Mouse (Mus musculus) megakaryocyte progenitor cell, adult 5-6 weeks (primary cell): ENCODE measurements around the gene Crk. TPM values are rescaled to one million over a fixed set of nuclear protein-coding genes. Genes with fewer than 3 reads are reported as not detected.

Experiments used
- ATAC-seq: replicated peaks from 2 replicates; pipeline ENCODE4 v1.8.0; 2016; ENCODE audit warnings: mild to moderate bottlenecking, moderate TSS enrichment, inconsistent platforms; ENCODE audit not compliant: poor library complexity
- total RNA-seq, 2 experiments: library from RNA; stranded (forward) in 1 of 2; stranded (reverse) in 1 of 2; fragments of 157-497, 149-512 nt in 1 of 2; fragments of 200-1000 nt in 1 of 2; gene quantifications; 2 replicates each; pipeline versions ENCODE4 v1.2.3 to v1.2.4; 2015 to 2017

Crk gene
- total RNA-seq, 2 experiments from 2014 or later: 28.4 to 32.6 TPM

GRCm38 (mm10) chr11:75655621-75656545 lies 23.2 kb upstream of the Crk start:
- ATAC-seq: no peak

GRCm38 (mm10) chr11:75656621-75657590 lies 22.2 kb upstream of the Crk start:
- no peak for ATAC-seq

DNA sequence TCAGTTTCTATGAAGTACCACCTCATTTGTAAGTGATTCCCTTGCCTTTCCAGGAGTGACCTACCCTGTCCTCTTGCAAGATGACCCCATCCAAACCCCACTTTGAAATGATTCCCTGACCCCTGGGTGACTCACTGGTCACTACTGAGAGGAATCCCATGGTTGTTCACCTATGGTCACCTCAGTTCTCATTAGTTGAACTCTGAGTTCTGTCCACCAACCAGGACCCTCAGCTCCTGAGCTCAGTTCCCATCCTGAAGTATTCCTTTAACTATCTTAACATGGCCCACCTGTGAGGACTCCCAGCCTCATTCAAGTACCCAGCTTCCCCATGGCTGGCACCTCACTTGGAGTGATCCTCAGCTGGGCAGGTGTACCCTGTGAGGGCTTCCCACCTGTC lies 21.2 kb upstream of the Crk start:
- no peak for ATAC-seq

- no peak for ATAC-seq
Measured at GRCm38 (mm10) chr11:75658311-75658710, 20.7 kb upstream of the Crk start.

GRCm38 (mm10) chr11:75658996-75659750 lies 19.9 kb upstream of the Crk start:
- no peak for ATAC-seq

DNA sequence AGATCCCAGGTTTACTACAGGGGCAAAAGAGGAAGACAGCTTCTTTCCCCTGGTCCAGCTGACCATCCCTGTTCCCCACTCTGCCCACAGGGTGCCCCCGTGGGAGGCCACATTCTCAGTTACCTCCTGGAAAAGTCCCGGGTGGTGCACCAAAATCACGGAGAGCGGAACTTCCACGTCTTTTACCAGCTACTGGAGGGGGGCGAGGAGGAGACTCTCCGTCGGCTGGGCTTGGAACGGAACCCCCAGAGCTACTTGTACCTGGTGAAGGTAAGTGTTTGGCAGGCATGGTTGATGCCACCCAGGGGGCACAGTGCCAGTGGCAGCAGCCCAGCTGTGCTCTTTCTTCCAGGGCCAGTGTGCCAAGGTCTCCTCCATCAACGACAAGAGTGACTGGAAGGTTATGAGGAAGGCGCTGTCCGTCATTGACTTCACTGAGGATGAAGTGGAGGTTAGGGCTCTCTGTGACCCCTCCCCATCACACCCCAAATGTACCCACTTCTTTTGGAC lies 18.9 kb upstream of the Crk start:
- ATAC-seq: no peak

- ATAC-seq: no peak
Measured at GRCm38 (mm10) chr11:75660941-75661800, 17.9 kb upstream of the Crk start.

- ATAC-seq: no peak
Measured at GRCm38 (mm10) chr11:75662131-75662530, 16.9 kb upstream of the Crk start.

GRCm38 (mm10) chr11:75666296-75666695 lies 12.8 kb upstream of the Crk start:
- no peak for ATAC-seq

DNA sequence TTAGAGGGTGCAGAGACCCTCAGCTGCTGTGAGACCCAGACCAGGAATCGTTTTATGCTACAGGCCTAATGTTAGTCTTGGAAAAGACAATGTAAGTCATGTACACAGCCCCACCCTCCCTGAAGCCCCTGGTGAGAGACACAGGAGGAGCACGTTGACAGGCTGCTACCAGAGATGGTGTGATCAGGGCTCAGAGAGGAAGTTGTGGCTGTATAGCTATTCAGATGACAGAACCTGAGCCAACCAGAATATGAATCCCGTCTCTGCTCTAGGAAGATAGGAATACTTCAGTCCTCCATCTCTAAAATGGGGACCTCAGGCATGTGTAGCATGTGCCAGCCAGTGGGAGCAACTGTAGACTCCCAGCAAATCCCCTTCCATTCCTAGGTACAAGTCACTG lies 10.4 kb upstream of the Crk start:
- ATAC-seq: peak; percentile 37; the same call in 1 of the 2 replicates

- ATAC-seq: no peak
Measured at GRCm38 (mm10) chr11:75669176-75669852, 9.7 kb upstream of the Crk start.

- ATAC-seq: peak; percentile 62; the same call in 1 of the 2 replicates
Measured at GRCm38 (mm10) chr11:75669853-75670200, 9.2 kb upstream of the Crk start.

DNA sequence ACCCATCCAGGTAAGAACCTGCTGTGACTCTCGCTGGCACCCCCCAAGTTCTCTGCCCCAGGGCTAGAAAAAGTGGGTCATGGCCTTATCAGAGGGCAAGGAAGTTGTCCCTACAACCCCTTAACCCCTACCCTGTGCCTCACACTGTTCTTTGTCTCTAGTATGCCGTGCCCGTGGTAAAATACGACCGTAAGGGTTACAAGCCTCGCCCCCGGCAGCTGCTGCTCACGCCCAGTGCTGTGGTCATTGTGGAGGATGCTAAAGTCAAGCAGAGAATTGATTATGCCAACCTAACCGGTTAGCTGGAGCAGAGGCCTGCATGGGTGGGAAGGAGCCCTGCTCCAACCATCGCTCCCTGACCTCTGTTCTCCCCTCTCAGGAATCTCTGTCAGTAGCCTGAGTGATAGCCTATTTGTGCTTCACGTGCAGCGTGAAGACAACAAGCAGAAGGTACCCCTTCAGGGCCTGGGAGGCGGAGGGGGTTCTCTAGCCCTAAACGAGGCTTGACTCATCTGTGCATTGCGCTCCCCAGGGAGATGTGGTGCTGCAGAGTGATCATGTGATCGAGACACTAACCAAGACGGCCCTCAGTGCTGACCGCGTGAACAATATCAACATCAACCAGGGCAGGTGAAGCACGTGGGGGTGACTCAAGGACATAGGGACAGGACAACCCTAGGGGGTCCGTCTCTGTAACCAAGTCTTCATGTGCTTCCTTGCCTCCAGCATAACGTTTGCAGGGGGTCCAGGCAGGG lies 7.5 kb upstream of the Crk start:
- ATAC-seq: no peak

GRCm38 (mm10) chr11:75673411-75673810 lies 5.6 kb upstream of the Crk start:
- no peak for ATAC-seq

DNA sequence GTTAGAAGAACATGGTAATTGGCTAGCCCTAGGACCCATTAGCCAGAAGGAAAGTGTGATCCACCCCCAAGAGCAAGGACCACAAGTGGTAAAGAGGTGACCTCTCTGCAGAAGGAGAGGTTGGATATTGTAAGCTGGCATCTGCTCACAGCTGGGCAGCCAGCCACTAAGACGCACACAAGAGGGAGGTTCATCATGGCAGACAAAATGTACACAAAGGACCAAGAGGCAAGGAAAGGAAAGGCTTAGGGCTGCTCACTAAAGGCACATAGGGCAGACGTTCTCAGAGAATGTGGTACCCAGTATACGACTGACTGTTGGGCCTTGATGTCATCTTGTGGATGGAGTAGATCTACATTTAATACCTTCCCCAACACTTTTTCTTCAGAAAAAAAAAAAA lies 4.2 kb upstream of the Crk start:
- ATAC-seq: no peak

DNA sequence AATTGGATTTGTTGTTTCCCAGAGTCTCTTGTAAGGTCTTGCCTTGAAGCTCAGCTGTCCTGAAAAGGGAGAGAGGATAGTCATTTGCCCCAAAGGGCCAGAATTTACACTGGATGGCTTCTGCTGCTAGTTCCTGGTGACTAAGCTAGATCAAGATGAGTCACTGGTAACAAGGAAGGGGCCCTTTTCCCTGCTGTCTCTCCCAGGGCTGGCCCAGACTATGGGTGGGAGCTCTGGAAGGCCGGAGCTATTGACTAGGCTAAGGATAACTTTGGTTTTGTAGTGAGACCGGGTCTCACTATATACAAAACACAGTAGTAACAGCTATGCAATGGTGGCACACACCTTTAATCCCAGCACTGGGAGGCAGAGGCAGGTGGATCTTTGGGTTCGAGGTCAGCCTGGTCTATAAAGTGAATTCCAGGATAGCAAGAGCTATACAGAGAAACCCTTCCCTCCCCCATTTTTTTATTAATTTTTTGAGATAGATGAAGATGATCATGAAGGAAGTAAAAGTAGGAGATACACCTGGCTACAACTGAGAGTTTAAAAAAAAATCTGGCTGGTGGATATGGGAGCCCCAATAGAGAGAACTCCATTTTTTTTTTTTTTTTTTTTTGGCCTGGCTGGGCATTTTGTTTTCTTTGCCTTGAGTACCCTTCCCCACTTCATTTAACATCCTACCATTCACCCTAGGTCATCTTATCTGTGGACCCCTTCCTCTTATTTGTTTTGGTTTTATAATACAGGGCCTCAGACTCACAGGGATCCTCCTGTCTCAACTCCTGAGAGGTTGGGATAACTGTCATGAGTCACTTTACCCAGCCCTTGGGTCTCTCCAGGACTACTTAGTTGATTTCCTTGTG lies 945 bp upstream of the Crk start:
- ATAC-seq: no peak

GRCm38 (mm10) chr11:75679439-75680171 lies 546 bp downstream of the Crk start:
- ATAC-seq: peak; percentile 61
